Mouse (Mus musculus) hindbrain, postnatal 0 days (tissue): ENCODE data around the gene Gm4858. TPM values are rescaled to one million over a fixed set of nuclear protein-coding genes. Genes with fewer than 3 reads are reported as not detected.
"Not testable (repeated sequence)": the region's sequence is repeated elsewhere in the genome, so short reads cannot be mapped to it uniquely, and the experiment has no call there.

Source experiments
- ATAC-seq: fragments of 200-750 bp; cut with Nextera tagmentation; 2 replicates; pipeline ENCODE4 v1.8.0; 2017; ENCODE audit warnings: mild to moderate bottlenecking, moderate TSS enrichment, moderate library complexity
- DNase-seq: peaks from one replicate; pipeline ENCODE4 v3.0.0-alpha.2; 2015; ENCODE audit warnings: low spot score
- H3K27ac ChIP-seq: fragments of 300-500 bp; sonication (generic); 2 replicates; pipeline ENCODE4 v1.5.1; 2014; ENCODE audit warnings: mild to moderate bottlenecking
- H3K27me3 ChIP-seq: fragments of 300-500 bp; sonication (generic); 2 replicates; pipeline ENCODE4 v1.6.1; 2014; ENCODE audit warnings: low read length, mixed read lengths; ENCODE audit not compliant: insufficient read depth
- H3K36me3 ChIP-seq: fragments of 300-500 bp; sonication (generic); 2 replicates; pipeline ENCODE4 v1.6.1; 2014; ENCODE audit warnings: low read length, mixed read lengths; ENCODE audit not compliant: insufficient read depth
- H3K4me1 ChIP-seq: fragments of 300-500 bp; sonication (generic); 2 replicates; pipeline ENCODE4 v1.6.1; 2014; ENCODE audit warnings: antibody characterized with exemption, low read length, mixed read lengths; ENCODE audit not compliant: insufficient read depth
- H3K4me2 ChIP-seq: fragments of 300-500 bp; sonication (generic); 2 replicates; pipeline ENCODE4 v1.6.1; 2014; ENCODE audit warnings: low read depth, mild to moderate bottlenecking, low read length, moderate library complexity, mixed read lengths
- H3K4me3 ChIP-seq: fragments of 300-500 bp; sonication (generic); 2 replicates; pipeline ENCODE4 v1.5.1; 2014; ENCODE audit warnings: low read length
- H3K9ac ChIP-seq: fragments of 300-500 bp; sonication (generic); replicated peaks from 2 replicates; pipeline ENCODE4 v1.6.1; 2014; ENCODE audit warnings: mild to moderate bottlenecking, low read length, moderate library complexity, mixed read lengths
- H3K9me3 ChIP-seq: fragments of 300-500 bp; sonication (generic); 2 replicates; pipeline ENCODE4 v1.6.1; 2016; ENCODE audit warnings: low read length, mixed read lengths
- CTCF ChIP-seq: IDR thresholded peaks from 2 replicates; pipeline ENCODE4 v1.5.1; 2016; ENCODE audit warnings: antibody characterized with exemption, control low read depth, low read depth
- WGBS: fragments of 180-500 bp; shearing (Covaris S2); extraction: QIAGEN DNeasy Blood & Tissue Kit; methylation state at CpG from one replicate; pipeline ENCODE4 v1.1.7; 2014; 5-methylcytosine and 5-hydroxymethylcytosine counted together
- polyA plus RNA-seq: library from polyadenylated mRNA; unstranded; fragments of >200 nt; fragmentation: Nextera tagmentation; extraction: Ambion mirVana; gene quantifications from 2 replicates; pipeline ENCODE4 v1.2.1, GENCODE M21; 2015
- total RNA-seq: library from RNA; depleted of rRNA; stranded (reverse); fragments of >200 nt; gene quantifications from 2 replicates; pipeline ENCODE4 v1.2.3, GENCODE M21; 2014; rRNA removed

Gene Gm4858
- total RNA-seq (not detected in 2 replicates), polyA plus RNA-seq (not detected in 2 replicates)

GRCm38 (mm10) chr3:93068523-93068922 is at the start of gene Gm4858:
Gm4858 (plus strand) TSS chr3:93068823.
- ATAC-seq, H3K4me3 ChIP-seq: not testable (repeated sequence)

GRCm38 (mm10) chr3:93018960-93019359 is 49.7 kb upstream of the Gm4858 start, which contains the start of gene Lce1m:
Lce1m (minus strand) TSS chr3:93019060.
- no peak within 1 kb of the TSS for H3K9ac ChIP-seq
- no peaks in the 10 kb centered on the region for H3K9me3 ChIP-seq
- WGBS, result 94% methylated on average over 2 of the region's 2 CpGs
- H3K4me1 ChIP-seq, result no peaks in the 10 kb centered on the region
- DNase-seq, result no peak
- no peaks in the 10 kb centered on the region for H3K36me3 ChIP-seq
- ATAC-seq, result no peak
- TF ChIP-seq CTCF, result no peak
- H3K27ac ChIP-seq, result no peak within 1 kb of the TSS
- no peak within 1 kb of the TSS for H3K4me2 ChIP-seq
- H3K4me3 ChIP-seq, result no peak within 1 kb of the TSS
- H3K27me3 ChIP-seq, result no peaks in the 10 kb centered on the region

More at GRCm38 (mm10) chr3:93068523-93068922, at the start of gene Gm4858:
- not testable (repeated sequence) for H3K9ac ChIP-seq, H3K27me3 ChIP-seq, H3K36me3 ChIP-seq, H3K4me2 ChIP-seq, H3K4me1 ChIP-seq, H3K27ac ChIP-seq, H3K9me3 ChIP-seq, DNase-seq

GRCm38 (mm10) chr3:93021171-93021570 is 47.5 kb upstream of the Gm4858 start:
- no peaks in the 10 kb centered on the region for H3K9me3 ChIP-seq
- no peaks in the 10 kb centered on the region for H3K4me1 ChIP-seq
- no peak overlapping the region for H3K4me2 ChIP-seq
- H3K27me3 ChIP-seq, result no peaks in the 10 kb centered on the region
- WGBS, result 88% methylated on average over 1 of the region's 1 CpGs
- H3K9ac ChIP-seq, result no peak overlapping the region
- H3K4me3 ChIP-seq, result no peak overlapping the region
- ATAC-seq, result no peak
- no peak overlapping the region for H3K27ac ChIP-seq
- no peak for DNase-seq
- no peak for TF ChIP-seq CTCF
- H3K36me3 ChIP-seq, result no peaks in the 10 kb centered on the region

- DNase-seq, result no peak
- no peak overlapping the region for H3K9ac ChIP-seq
- H3K36me3 ChIP-seq, result no peaks in the 10 kb centered on the region
- no peaks in the 10 kb centered on the region for H3K9me3 ChIP-seq
- ATAC-seq, result no peak
- no peaks in the 10 kb centered on the region for H3K4me1 ChIP-seq
- no peak overlapping the region for H3K27ac ChIP-seq
- no peak for TF ChIP-seq CTCF
- no peak overlapping the region for H3K4me3 ChIP-seq
- WGBS, result 83% methylated on average over 3 of the region's 3 CpGs
- no peak overlapping the region for H3K4me2 ChIP-seq
- no peaks in the 10 kb centered on the region for H3K27me3 ChIP-seq
Observed at GRCm38 (mm10) chr3:93023411-93024184, 45.0 kb upstream of the Gm4858 start.

- no peaks in the 10 kb centered on the region for H3K36me3 ChIP-seq
- 90% methylated on average over 2 of the region's 2 CpGs for WGBS
- no peak overlapping the region for H3K4me3 ChIP-seq
- no peaks in the 10 kb centered on the region for H3K27me3 ChIP-seq
- no peak overlapping the region for H3K4me2 ChIP-seq
- no peaks in the 10 kb centered on the region for H3K9me3 ChIP-seq
- no peak for TF ChIP-seq CTCF
- ATAC-seq (no peak), DNase-seq (no peak)
- no peaks in the 10 kb centered on the region for H3K4me1 ChIP-seq
- H3K9ac ChIP-seq, result no peak overlapping the region
- H3K27ac ChIP-seq, result no peak overlapping the region
Observed at GRCm38 (mm10) chr3:93025486-93025885, 43.1 kb upstream of the Gm4858 start.

GRCm38 (mm10) chr3:93031450-93031849 is 37.2 kb upstream of the Gm4858 start:
- H3K9ac ChIP-seq, result no peak overlapping the region
- H3K36me3 ChIP-seq, result no peaks in the 10 kb centered on the region
- ATAC-seq, result peak; percentile 93
- H3K4me3 ChIP-seq, result no peak overlapping the region
- TF ChIP-seq CTCF, result peak; percentile 90
- H3K9me3 ChIP-seq, result no peaks in the 10 kb centered on the region
- 50% methylated on average over 5 of the region's 5 CpGs for WGBS
- no peaks in the 10 kb centered on the region for H3K27me3 ChIP-seq
- peak; percentile 87 for DNase-seq
- no peak overlapping the region for H3K4me2 ChIP-seq
- no peaks in the 10 kb centered on the region for H3K4me1 ChIP-seq
- no peak overlapping the region for H3K27ac ChIP-seq

- Histone ChIP-seq H3K27ac (no peak overlapping the region), H3K36me3 (no peaks in the 10 kb centered on the region), H3K4me3 (no peak overlapping the region), H3K4me2 (no peak overlapping the region), H3K9ac (no peak overlapping the region), H3K4me1 (no peaks in the 10 kb centered on the region), H3K27me3 (no peaks in the 10 kb centered on the region), H3K9me3 (no peaks in the 10 kb centered on the region)
- ATAC-seq, result no peak
- TF ChIP-seq CTCF, result no peak
- WGBS, result 92% methylated on average over 1 of the region's 1 CpGs
- no peak for DNase-seq
Observed at GRCm38 (mm10) chr3:93050182-93050581, 18.4 kb upstream of the Gm4858 start.
